Mouse (Mus musculus) spleen, adult 18-20 months (tissue): ENCODE measurements around the gene Idi2.

Experiments used
- DNase-seq, 2 experiments: peaks; one replicate each; pipeline ENCODE4 v3.0.0; 2022; ENCODE audit warnings: mixed read lengths in 2 of 2

Idi2 gene

DNA sequence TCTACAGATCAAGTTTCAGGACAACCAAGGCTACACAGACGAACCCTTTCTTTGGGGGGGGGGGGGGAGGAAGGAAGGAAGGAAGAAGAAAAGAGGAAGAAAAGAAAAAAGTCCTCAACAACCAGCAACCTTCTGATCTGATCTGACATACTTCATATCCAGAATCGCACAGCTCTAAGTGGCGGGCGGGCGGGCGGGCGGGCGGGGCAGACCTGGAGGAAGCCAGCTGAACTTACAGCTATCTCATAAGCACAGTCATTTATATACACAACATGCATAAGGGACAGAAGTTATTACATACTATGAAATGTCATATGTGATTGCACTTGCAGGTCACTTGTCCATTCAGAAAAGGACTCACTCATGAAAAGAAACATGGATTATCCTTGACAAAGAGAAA lies 46.8 kb downstream of the Idi2 start:
- no peak for DNase-seq

DNA sequence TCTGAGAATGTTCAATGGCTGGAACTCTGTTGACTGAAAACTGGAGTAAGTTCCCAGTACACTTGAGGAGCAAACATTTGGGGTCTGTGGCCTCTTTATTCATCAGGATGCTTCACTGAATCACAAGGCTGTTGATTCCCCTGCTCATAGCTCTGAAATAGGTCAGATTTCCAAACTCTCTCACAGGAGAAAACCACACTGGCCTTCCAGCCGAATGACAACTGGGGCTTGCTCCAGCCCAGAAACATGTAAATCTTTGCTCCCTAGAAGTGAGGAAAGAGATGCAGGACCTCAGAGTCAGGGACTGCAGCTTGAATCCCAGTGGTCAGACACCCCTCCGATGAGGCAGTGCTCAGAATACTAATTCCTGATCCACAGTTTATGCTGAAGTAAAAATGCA lies 50.6 kb downstream of the Idi2 start:
- no peak for DNase-seq
